Mouse (Mus musculus) cortical plate, adult 2 months (tissue): Measurements from ENCODE around the gene Olfr1394.

ENCODE experiments used
- CTCF ChIP-seq: fragments of 200-500 bp; IDR thresholded peaks from 2 replicates; pipeline ENCODE4 v1.5.1; 2011; ENCODE audit warnings: mild to moderate bottlenecking, control low read depth, low read length; ENCODE audit not compliant: insufficient read depth; ENCODE audit errors: extremely low read depth
- POLR2A ChIP-seq: fragments of 200-500 bp; IDR thresholded peaks from 2 replicates; pipeline ENCODE4 v1.6.1; 2011; ENCODE audit warnings: mild to moderate bottlenecking, low read length, control low read depth; ENCODE audit not compliant: insufficient read depth; ENCODE audit errors: extremely low read depth

DNA sequence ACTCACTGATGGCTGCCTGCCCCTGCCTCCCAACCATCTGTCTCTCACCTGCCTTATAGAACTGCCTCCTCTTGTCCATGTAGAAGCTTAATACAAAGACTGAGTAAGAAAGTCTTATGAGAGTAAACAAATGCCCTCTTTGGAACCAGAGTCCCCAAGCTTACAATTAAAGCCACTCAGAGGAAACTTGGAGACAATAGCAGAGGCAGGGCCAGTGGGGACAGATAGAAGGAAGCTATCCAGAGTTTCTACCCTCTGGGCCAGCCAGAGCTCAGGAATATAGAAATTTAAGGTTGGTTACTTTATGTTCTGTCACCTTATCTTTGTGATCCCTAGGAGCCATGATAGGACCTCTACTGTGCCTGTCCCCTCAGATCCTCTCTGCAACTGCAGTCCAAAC, 39.4 kb upstream of the Olfr1394 start, which contains the start of gene Olfr1396:
- TF ChIP-seq CTCF (no peak), POLR2A (no peak)
